Mouse (Mus musculus) layer of hippocampus, postnatal 25 days (tissue): ENCODE measurements around the gene Gli1. TPM values are rescaled to one million over a fixed set of nuclear protein-coding genes. Genes with fewer than 3 reads are reported as not detected.

Experiments
- DNase-seq, 2 experiments: peaks; one replicate each; pipeline ENCODE4 v3.0.0; 2022; ENCODE audit warnings: mixed read lengths in 2 of 2, low spot score in 1 of 2; ENCODE audit errors: extremely low spot score in 1 of 2
- total RNA-seq, 2 experiments: library from RNA; stranded (reverse); gene quantifications; 2 replicates each; pipeline ENCODE4 v1.2.3; 2021

The Gli1 gene
- total RNA-seq, 2 experiments from 2014 or later = 2.1 to 3.3 TPM

DNA sequence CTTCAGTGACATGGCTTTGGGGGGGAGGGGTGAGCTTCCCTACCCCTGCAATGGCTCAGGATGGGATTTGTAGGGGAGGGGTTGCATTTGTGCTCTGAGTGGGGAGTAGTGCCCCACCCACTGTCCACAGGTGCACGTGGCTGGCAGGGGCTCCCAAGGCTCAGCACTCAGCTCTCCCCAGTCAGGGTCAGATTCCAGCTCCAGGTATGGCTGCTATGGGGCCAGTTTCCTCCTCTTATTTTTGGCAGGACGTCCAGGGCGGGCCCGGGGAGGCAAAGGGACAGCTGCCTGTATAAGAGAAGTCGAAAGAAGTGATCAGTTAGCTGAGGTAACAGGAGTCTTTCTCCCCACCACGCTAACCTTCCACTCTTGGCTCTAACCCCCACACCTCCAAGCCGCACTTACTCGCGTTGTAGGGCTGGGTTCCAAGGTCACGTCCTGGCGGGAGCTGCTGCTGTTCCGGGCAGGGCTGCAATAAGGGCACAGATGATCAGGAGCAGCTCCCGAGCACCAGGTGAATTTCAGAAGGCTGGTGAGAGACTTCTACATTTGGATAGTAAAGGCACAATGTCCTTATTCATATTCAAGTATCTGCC lies 59.1 kb downstream of the Gli1 start:
- no peak for DNase-seq

- no peak for DNase-seq
These were observed 60.5 kb downstream of the Gli1 start for GRCm38 (mm10) chr10:127281316-127281715.

Other genes starting within 250 kb of the Gli1 start
- 100 to 1,000 TPM; 105 to 107 TPM for gene Os9, start 220.8 kb downstream of the Gli1 start, total RNA-seq
- gene B4galnt1, start 176.7 kb downstream of the Gli1 start, total RNA-seq = 100 to 1,000 TPM; 113 to 114 TPM
- gene Slc26a10, start 161.3 kb downstream of the Gli1 start, total RNA-seq = 10 to 100 TPM; 10.5 to 25.1 TPM
- gene Arhgef25, start 151.9 kb downstream of the Gli1 start, total RNA-seq = 100 to 1,000 TPM; 295 to 338 TPM
- 100 to 1,000 TPM; 210 to 243 TPM for gene Dtx3, start 146.2 kb downstream of the Gli1 start, total RNA-seq
- gene Pip4k2c, start 130.4 kb downstream of the Gli1 start, total RNA-seq = 10 to 100 TPM; 92.7 to 98.9 TPM
- 100 to 1,000 TPM; 712 to 736 TPM for gene Kif5a, start 78.6 kb downstream of the Gli1 start, total RNA-seq
- gene Dctn2, start 75.6 kb downstream of the Gli1 start, total RNA-seq = 100 to 1,000 TPM; 271 to 276 TPM
- 10 to 100 TPM; 31.8 to 53.9 TPM for gene Mbd6, start 53.0 kb downstream of the Gli1 start, total RNA-seq
- gene Mars, start 30.2 kb downstream of the Gli1 start, total RNA-seq = 10 to 100 TPM; 57.1 to 59.4 TPM
- gene Arhgap9, start 20.0 kb downstream of the Gli1 start, total RNA-seq = 1 to 10 TPM in 1 of 2 experiments, under 1 TPM in 1; 0.89 to 1.1 TPM
- gene Inhbe, start 12.4 kb upstream of the Gli1 start, total RNA-seq = not detected
- gene Inhbc, start 28.5 kb upstream of the Gli1 start, total RNA-seq = not detected
- gene R3hdm2, start 38.4 kb upstream of the Gli1 start, total RNA-seq = 100 to 1,000 TPM; 153 to 200 TPM
- gene Stac3, start 159.7 kb upstream of the Gli1 start, total RNA-seq = 1 to 10 TPM; 2.4 to 4.6 TPM
- gene Ndufa4l2, start 173.0 kb upstream of the Gli1 start, total RNA-seq = 1 to 10 TPM; 4.1 to 6.7 TPM
- gene Shmt2, start 180.5 kb upstream of the Gli1 start, total RNA-seq = 10 to 100 TPM; 29.5 to 31.8 TPM
- gene Nxph4, start 192.6 kb upstream of the Gli1 start, total RNA-seq = 1 to 10 TPM; 1.9 to 2.1 TPM